Mouse (Mus musculus) stomach, embryonic 14.5 days (tissue): Measurements from ENCODE around the gene Lrrc3c. TPM values are rescaled to one million over a fixed set of nuclear protein-coding genes. Genes with fewer than 3 reads are reported as not detected.
A peak's percentile ranks its signal among the peaks of the same experiment; 100 is the strongest.

ENCODE experiments used
- ATAC-seq: fragments of 200-750 bp; cut with Nextera tagmentation; 2 replicates; pipeline ENCODE4 v1.8.0; 2017; ENCODE audit warnings: low read depth, moderate TSS enrichment; ENCODE audit not compliant: insufficient number of reproducible peaks, insufficient read depth, low FRiP score
- H3K27ac ChIP-seq: fragments of 300-500 bp; sonication (generic); 2 replicates; pipeline ENCODE4 v1.5.1; 2014; ENCODE audit warnings: mild to moderate bottlenecking, low read length, moderate library complexity, mixed read lengths
- H3K27me3 ChIP-seq: fragments of 300-500 bp; sonication (generic); 2 replicates; pipeline ENCODE4 v1.6.1; 2014; ENCODE audit warnings: low read length, control low read depth, mixed read lengths; ENCODE audit not compliant: control insufficient read depth, insufficient read depth
- H3K36me3 ChIP-seq: fragments of 300-500 bp; sonication (generic); 2 replicates; pipeline ENCODE4 v1.6.1; 2014; ENCODE audit warnings: mild to moderate bottlenecking, control low read depth, low read length, moderate library complexity, mixed read lengths; ENCODE audit not compliant: control insufficient read depth, insufficient read depth
- H3K4me1 ChIP-seq: fragments of 300-500 bp; sonication (generic); 2 replicates; pipeline ENCODE4 v1.6.1; 2014; ENCODE audit warnings: low read length, control low read depth, mixed read lengths; ENCODE audit not compliant: control insufficient read depth, insufficient read depth
- H3K4me2 ChIP-seq: fragments of 300-500 bp; sonication (generic); replicated peaks from 2 replicates; pipeline ENCODE4 v1.6.1; 2014; ENCODE audit warnings: low read depth, low read length, control low read depth
- H3K4me3 ChIP-seq: fragments of 300-500 bp; sonication (generic); 2 replicates; pipeline ENCODE4 v1.5.1; 2014; ENCODE audit warnings: low read depth, low read length, control low read depth
- H3K9ac ChIP-seq: fragments of 300-500 bp; sonication (generic); replicated peaks from 2 replicates; pipeline ENCODE4 v1.6.1; 2014; ENCODE audit warnings: low read depth, mild to moderate bottlenecking, control low read depth, low read length, moderate library complexity, mixed read lengths
- H3K9me3 ChIP-seq: fragments of 300-500 bp; sonication (generic); 2 replicates; pipeline ENCODE4 v1.6.1; 2016; ENCODE audit warnings: low read depth, low read length, control low read depth; ENCODE audit not compliant: control insufficient read depth
- WGBS: fragments of 180-500 bp; shearing (Covaris S2); extraction: QIAGEN DNeasy Blood & Tissue Kit; methylation state at CpG from one replicate; pipeline ENCODE4 v1.1.7; 2014; 5-methylcytosine and 5-hydroxymethylcytosine counted together
- polyA plus RNA-seq: library from polyadenylated mRNA; unstranded; fragments of >200 nt; fragmentation: Nextera tagmentation; extraction: Ambion mirVana; gene quantifications from 2 replicates; pipeline ENCODE4 v1.2.1, GENCODE M21; 2014

Lrrc3c gene
- polyA plus RNA-seq, 1 experiment from 2014 or later = not detected

GRCm38 (mm10) chr11:98563921-98564414 is 34.1 kb upstream of the Lrrc3c start:
- Histone ChIP-seq H3K4me2 (no peak overlapping the region), H3K4me1 (no peaks in the 10 kb centered on the region), H3K9ac (no peak overlapping the region), H3K27me3 (no peaks in the 10 kb centered on the region), H3K9me3 (no peaks in the 10 kb centered on the region), H3K4me3 (no peak overlapping the region), H3K27ac (no peak overlapping the region), H3K36me3 (no peaks in the 10 kb centered on the region)
- 60% methylated on average over 13 of the region's 13 CpGs for WGBS
- ATAC-seq = no peak

DNA sequence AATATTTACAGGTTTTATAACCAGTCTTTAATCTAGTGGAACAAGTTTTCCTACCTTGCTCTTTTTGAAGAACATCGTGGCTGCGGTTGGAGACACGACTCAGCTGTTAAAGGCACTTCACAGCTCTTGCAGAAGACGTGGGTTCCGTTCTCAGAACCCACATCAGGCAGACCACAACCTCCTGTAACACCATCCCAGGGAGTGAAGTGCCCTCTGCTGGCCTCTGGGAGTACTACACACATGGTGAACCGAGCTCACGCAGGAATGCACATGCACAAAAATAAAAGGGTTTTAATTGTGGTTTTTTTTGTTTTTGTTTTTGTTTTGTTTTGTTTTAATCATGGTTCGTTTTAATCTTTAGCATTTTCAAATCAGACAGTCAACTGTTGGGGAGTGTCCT is 29.8 kb upstream of the Lrrc3c start:
- 87% methylated on average over 8 of the region's 8 CpGs for WGBS
- no peak overlapping the region for H3K4me2 ChIP-seq
- no peak overlapping the region for H3K4me3 ChIP-seq
- ATAC-seq = no peak
- no peaks in the 10 kb centered on the region for H3K4me1 ChIP-seq
- no peaks in the 10 kb centered on the region for H3K27me3 ChIP-seq
- H3K9ac ChIP-seq = no peak overlapping the region
- H3K9me3 ChIP-seq = no peaks in the 10 kb centered on the region
- H3K27ac ChIP-seq = no peak overlapping the region
- no peaks in the 10 kb centered on the region for H3K36me3 ChIP-seq

- Histone ChIP-seq H3K36me3 (no peaks in the 10 kb centered on the region), H3K4me1 (no peaks in the 10 kb centered on the region), H3K27me3 (no peaks in the 10 kb centered on the region), H3K9me3 (no peaks in the 10 kb centered on the region), H3K27ac (no peak overlapping the region), H3K9ac (no peak overlapping the region), H3K4me2 (no peak overlapping the region), H3K4me3 (no peak overlapping the region)
- WGBS = 77% methylated on average over 6 of the region's 6 CpGs
- ATAC-seq = no peak
Measured at GRCm38 (mm10) chr11:98569461-98569860, 28.6 kb upstream of the Lrrc3c start.

DNA sequence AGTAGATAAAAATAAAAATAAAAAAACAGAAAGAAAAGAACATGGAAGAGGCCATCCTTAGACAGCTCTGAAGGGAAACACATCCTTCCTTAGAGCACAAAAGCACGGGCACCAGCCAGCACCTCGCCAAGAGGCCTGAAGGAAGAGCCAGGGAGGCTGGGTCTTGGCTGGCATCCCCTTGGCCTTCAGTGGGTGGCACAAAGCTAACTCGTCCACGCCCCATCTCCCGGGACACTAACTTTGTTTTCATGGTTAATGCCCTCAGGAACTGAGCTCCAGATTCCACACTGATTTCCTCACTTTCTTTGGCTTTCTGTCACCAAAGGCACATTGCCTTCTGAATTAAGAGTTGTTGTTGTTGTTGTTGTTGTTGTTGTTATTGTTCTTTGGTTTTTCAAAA is 20.3 kb upstream of the Lrrc3c start:
- H3K36me3 ChIP-seq = peaks cover 12% of the 10 kb centered on the region

DNA sequence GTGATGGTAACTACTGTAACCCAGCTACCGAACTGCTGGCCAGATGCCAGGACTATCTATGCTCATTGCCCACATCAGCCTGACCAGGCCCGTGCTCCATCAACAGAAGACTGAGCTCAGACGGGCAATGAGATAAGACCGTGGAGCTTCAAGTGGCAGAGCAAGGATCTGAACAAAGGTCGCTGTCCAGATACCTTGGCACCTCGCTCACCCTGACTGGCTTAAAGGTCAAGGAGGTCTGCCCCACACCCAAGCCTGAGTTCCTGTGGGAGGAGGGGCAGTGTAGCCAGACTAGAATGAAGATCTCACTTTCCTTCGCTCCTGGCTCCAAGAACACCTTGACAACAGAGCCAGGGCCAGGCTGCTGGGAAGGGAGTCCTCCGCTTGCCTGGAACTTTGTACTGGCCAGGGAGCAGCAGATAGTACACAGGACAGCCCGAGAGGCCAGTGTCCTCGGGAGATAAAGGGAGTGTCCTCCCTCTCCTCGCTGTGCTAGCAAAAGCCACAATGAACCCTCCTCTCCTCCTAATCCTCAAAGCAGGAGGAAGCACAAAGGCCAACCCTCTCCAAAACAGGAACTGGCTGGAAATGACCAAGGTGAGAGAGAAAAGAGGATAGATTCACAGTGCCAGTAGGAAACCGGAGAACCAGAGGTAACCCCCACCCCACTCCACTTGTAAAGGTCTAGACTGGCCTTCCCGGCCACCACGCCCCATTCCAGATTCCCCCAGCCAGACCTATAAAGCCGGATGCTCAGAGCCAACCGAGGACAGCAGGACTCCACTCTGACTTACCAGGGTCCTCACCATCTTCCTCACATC is 17.6 kb upstream of the Lrrc3c start:
- Histone ChIP-seq H3K9me3 (no peaks in the 10 kb centered on the region), H3K27me3 (no peaks in the 10 kb centered on the region), H3K4me2 (no peak overlapping the region), H3K4me3 (no peak overlapping the region), H3K9ac (no peak overlapping the region), H3K27ac (no peak overlapping the region), H3K36me3 (peaks cover 15% of the 10 kb centered on the region), H3K4me1 (peaks cover 2% of the 10 kb centered on the region)
- ATAC-seq = 0 out of 2 replicates have a peak, but pooled peaks have one; percentile 42
- WGBS = 69% methylated on average over 16 of the region's 16 CpGs

More for the DNA sequence above, 20.3 kb upstream of the Lrrc3c start:
- Histone ChIP-seq H3K27ac (no peak overlapping the region), H3K9me3 (no peaks in the 10 kb centered on the region), H3K9ac (no peak overlapping the region), H3K4me1 (no peaks in the 10 kb centered on the region), H3K27me3 (no peaks in the 10 kb centered on the region), H3K4me2 (no peak overlapping the region), H3K4me3 (no peak overlapping the region)
- WGBS = 90% methylated on average over 5 of the region's 5 CpGs
- ATAC-seq = no peak

DNA sequence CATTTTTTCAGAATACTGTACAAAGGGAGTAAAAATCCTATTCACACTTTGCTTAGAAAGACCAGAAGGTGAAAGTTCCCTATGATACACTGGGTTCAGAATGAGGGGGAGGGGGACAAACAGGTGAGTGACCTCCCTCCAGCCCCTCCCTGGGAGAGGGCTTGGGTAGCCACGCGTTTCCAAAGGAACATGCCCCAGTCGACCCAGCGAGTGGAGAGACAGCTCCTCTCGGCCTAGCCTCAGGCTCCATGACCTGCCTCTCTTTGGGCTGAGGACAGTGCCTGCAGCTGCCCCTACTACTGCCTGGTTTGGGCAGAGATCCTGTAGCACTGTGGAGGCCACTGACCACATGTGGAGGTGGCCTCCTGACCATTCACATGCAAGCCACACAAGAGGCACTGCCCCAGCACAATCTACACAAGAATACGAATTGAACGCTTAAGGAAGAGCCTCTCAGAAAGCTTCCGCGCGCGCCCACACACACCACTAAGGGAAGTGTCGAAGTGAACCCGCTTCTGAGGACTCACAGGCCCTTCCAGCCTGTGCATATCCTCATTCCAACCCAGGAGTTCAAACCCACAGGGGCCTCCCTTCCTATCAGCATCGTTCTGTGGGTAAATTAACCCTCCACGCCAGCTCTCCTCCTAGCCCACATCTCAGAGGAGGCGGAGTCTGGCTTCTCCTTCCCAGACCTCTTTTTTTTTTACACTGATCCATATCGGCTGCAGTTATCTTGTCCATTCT is 16.6 kb upstream of the Lrrc3c start:
- H3K4me3 ChIP-seq = no peak overlapping the region
- ATAC-seq = no peak

GRCm38 (mm10) chr11:98582030-98582388 is 16.1 kb upstream of the Lrrc3c start:
- Histone ChIP-seq H3K9me3 (no peaks in the 10 kb centered on the region), H3K4me2 (no peak overlapping the region), H3K27me3 (no peaks in the 10 kb centered on the region), H3K27ac (no peak overlapping the region), H3K4me3 (no peak overlapping the region), H3K4me1 (peaks cover 10% of the 10 kb centered on the region), H3K36me3 (peaks cover 15% of the 10 kb centered on the region), H3K9ac (no peak overlapping the region)
- WGBS = 89% methylated on average over 8 of the region's 8 CpGs
- ATAC-seq = no peak

More for the DNA sequence above, 16.6 kb upstream of the Lrrc3c start:
- H3K9ac ChIP-seq = no peak overlapping the region
- WGBS = 70% methylated on average over 17 of the region's 17 CpGs
- H3K27me3 ChIP-seq = no peaks in the 10 kb centered on the region
- H3K36me3 ChIP-seq = peaks cover 15% of the 10 kb centered on the region
- no peak overlapping the region for H3K27ac ChIP-seq
- H3K9me3 ChIP-seq = no peaks in the 10 kb centered on the region
- H3K4me2 ChIP-seq = no peak overlapping the region
- H3K4me1 ChIP-seq = peaks cover 10% of the 10 kb centered on the region

DNA sequence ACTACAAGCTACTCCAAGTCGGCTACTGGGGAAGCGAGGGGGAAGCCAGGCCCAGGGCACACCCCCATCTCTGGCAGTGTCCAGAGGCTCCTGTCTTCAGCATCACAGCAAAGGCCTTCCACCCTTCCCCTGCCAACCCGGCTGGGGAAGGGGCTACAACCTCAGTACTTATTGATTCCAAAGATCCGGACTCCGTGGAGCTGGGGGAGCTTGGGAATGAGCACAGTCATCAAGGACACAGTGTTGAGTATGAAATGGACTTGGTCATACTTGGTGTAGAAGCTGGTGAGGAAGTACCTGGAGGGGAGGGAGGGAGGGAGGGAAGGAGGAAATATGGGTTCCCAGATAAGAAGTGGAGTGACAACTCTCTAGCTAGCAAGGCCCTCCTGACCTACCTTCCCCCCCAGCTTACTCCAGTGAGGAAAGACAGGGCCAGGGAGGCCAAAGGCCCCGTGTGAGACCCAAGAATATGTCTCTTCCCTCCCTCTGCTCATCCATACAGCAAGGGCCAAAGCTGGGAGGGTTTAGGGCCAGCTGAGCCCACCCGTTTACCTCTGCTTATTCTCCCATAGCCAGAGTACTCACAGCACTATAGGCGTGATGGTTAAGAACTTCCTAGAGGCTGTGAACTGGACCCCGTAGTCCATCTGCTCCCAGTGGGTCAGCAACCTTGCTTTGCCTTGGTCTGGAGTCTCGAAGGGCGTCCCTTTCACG is 15.4 kb upstream of the Lrrc3c start:
- ATAC-seq = no peak
- Histone ChIP-seq H3K27ac (no peak overlapping the region), H3K27me3 (no peaks in the 10 kb centered on the region)

More for the DNA sequence above, 15.4 kb upstream of the Lrrc3c start:
- Histone ChIP-seq H3K36me3 (peaks cover 15% of the 10 kb centered on the region), H3K9ac (no peak overlapping the region), H3K4me1 (peaks cover 13% of the 10 kb centered on the region), H3K4me3 (no peak overlapping the region), H3K4me2 (no peak overlapping the region), H3K9me3 (no peaks in the 10 kb centered on the region)
- 87% methylated on average over 12 of the region's 12 CpGs for WGBS
